Mouse (Mus musculus): ENCODE data around the gene 4930513O06Rik.

DNA sequence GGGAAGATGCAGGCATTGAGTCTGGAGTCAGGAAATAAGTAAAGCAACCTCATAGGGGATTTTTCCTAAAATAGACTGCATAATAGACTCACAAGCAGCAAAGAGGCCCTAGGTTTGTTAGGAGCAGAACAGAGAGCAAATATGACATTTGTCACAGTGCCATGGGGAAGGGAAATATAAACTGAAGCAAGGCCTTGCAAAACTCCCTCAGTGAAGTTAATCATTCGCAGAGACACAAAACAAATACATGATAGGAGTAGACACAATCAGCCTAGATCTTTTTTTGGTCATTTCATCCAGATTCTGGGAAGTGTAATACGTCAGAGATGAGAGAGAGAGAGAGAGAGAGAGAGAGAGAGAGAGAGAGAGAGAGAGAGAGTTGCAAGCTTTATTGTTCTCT lies 46.7 kb upstream of the 4930513O06Rik start:
- TF ChIP-seq CTCF (IDR thresholded peaks at IDR 0.05) (no peak), POLR2A (IDR thresholded peaks at IDR 0.05; ENCODE audit: insufficient read depth, low read depth, low read length) (no peak), EP300 (IDR thresholded peaks at IDR 0.05; ENCODE audit: insufficient read depth, low read depth, low read length) (no peak)

All from heart, adult 2 months (tissue).